Mouse (Mus musculus): Measurements from ENCODE around the gene Nhlrc4. TPM values are rescaled to one million over a fixed set of nuclear protein-coding genes. Genes with fewer than 3 reads are reported as not detected.

Nhlrc4 gene
- polyA plus RNA-seq, 1 experiment from 2014 or later = not detected

GRCm38 (mm10) chr17:25945517-25946155 is 875 bp upstream of the Nhlrc4 start:
- H3K4me3 ChIP-seq (replicated peaks) = no peak overlapping the region
- H3K27ac ChIP-seq (replicated peaks) = no peak overlapping the region
- no peaks in the 10 kb centered on the region for H3K36me3 ChIP-seq
- WGBS = 72% methylated on average over 9 of the region's 9 CpGs
- no peak overlapping the region for H3K9ac ChIP-seq (replicated peaks)
- H3K4me1 ChIP-seq = peaks cover 15% of the 10 kb centered on the region
- H3K27me3 ChIP-seq (replicated peaks) = peaks cover 12% of the 10 kb centered on the region
- H3K9me3 ChIP-seq (replicated peaks) = no peaks in the 10 kb centered on the region
- no peak for ATAC-seq (ENCODE audit: low FRiP score)
- no peak overlapping the region for H3K4me2 ChIP-seq

- Histone ChIP-seq H3K36me3 (no peaks in the 10 kb centered on the region), H3K9me3 (replicated peaks) (no peaks in the 10 kb centered on the region), H3K4me3 (replicated peaks) (no peak overlapping the region), H3K27ac (replicated peaks) (no peak overlapping the region), H3K9ac (replicated peaks) (no peak overlapping the region), H3K4me1 (peaks cover 24% of the 10 kb centered on the region), H3K4me2 (no peak overlapping the region), H3K27me3 (replicated peaks) (no peaks in the 10 kb centered on the region)
- ATAC-seq (ENCODE audit: low FRiP score) = no peak
- WGBS = 83% methylated on average over 9 of the region's 9 CpGs
Observed at GRCm38 (mm10) chr17:25943769-25944168, 992 bp downstream of the Nhlrc4 start.

GRCm38 (mm10) chr17:25943221-25943620 is 1.5 kb downstream of the Nhlrc4 start:
- Histone ChIP-seq H3K9me3 (replicated peaks) (no peaks in the 10 kb centered on the region), H3K27me3 (replicated peaks) (no peaks in the 10 kb centered on the region), H3K4me2 (no peak overlapping the region), H3K4me1 (peaks cover 24% of the 10 kb centered on the region), H3K36me3 (no peaks in the 10 kb centered on the region), H3K9ac (replicated peaks) (no peak overlapping the region), H3K27ac (replicated peaks) (no peak overlapping the region), H3K4me3 (replicated peaks) (no peak overlapping the region)
- 90% methylated on average over 3 of the region's 3 CpGs for WGBS
- ATAC-seq (ENCODE audit: low FRiP score) = no peak

- 90% methylated on average over 2 of the region's 2 CpGs for WGBS
- Histone ChIP-seq H3K36me3 (no peaks in the 10 kb centered on the region), H3K4me1 (peaks cover 24% of the 10 kb centered on the region), H3K27ac (replicated peaks) (no peak overlapping the region), H3K4me3 (replicated peaks) (no peak overlapping the region), H3K9ac (replicated peaks) (no peak overlapping the region), H3K4me2 (peak overlapping the region; percentile 74; the same call in 1 of the 2 replicates), H3K9me3 (replicated peaks) (no peaks in the 10 kb centered on the region), H3K27me3 (replicated peaks) (no peaks in the 10 kb centered on the region)
- ATAC-seq (ENCODE audit: low FRiP score) = no peak
Observed at GRCm38 (mm10) chr17:25942597-25943151, 2.1 kb downstream of the Nhlrc4 start.

GRCm38 (mm10) chr17:25941511-25942241 is 3.1 kb downstream of the Nhlrc4 start:
- Histone ChIP-seq H3K4me3 (replicated peaks) (peak overlapping the region; percentile 74), H3K4me1 (peaks cover 24% of the 10 kb centered on the region), H3K27me3 (replicated peaks) (no peaks in the 10 kb centered on the region), H3K9ac (replicated peaks) (peak overlapping the region; percentile 96), H3K27ac (replicated peaks) (peak overlapping the region; percentile 85), H3K9me3 (replicated peaks) (no peaks in the 10 kb centered on the region), H3K4me2 (peak overlapping the region; percentile 74), H3K36me3 (peaks cover 5% of the 10 kb centered on the region)
- peak; percentile 74; the same call in 1 of the 2 replicates for ATAC-seq (ENCODE audit: low FRiP score)
- 3% methylated on average over 49 of the region's 54 CpGs for WGBS

- no peak overlapping the region for H3K9ac ChIP-seq (replicated peaks)
- WGBS = 85% methylated on average over 1 of the region's 1 CpGs
- ATAC-seq (ENCODE audit: low FRiP score) = no peak
Observed at GRCm38 (mm10) chr17:25934526-25934925, 10.2 kb downstream of the Nhlrc4 start.

GRCm38 (mm10) chr17:25925348-25925747 is 19.4 kb downstream of the Nhlrc4 start:
- H3K4me1 ChIP-seq = peaks cover 6% of the 10 kb centered on the region; the same call in 1 of the 2 replicates
- no peaks in the 10 kb centered on the region for H3K27me3 ChIP-seq (replicated peaks)
- H3K4me2 ChIP-seq = no peak overlapping the region
- no peak overlapping the region for H3K27ac ChIP-seq (replicated peaks)
- 71% methylated on average over 2 of the region's 2 CpGs for WGBS
- ATAC-seq (ENCODE audit: low FRiP score) = no peak
- no peak overlapping the region for H3K9ac ChIP-seq (replicated peaks)
- H3K36me3 ChIP-seq = peaks cover 32% of the 10 kb centered on the region
- H3K9me3 ChIP-seq (replicated peaks) = no peaks in the 10 kb centered on the region
- H3K4me3 ChIP-seq (replicated peaks) = no peak overlapping the region

More at GRCm38 (mm10) chr17:25934526-25934925, 10.2 kb downstream of the Nhlrc4 start:
- no peak overlapping the region; the same call in 1 of the 2 replicates for H3K27ac ChIP-seq (replicated peaks)
- no peaks in the 10 kb centered on the region for H3K27me3 ChIP-seq (replicated peaks)
- H3K4me1 ChIP-seq = no peaks in the 10 kb centered on the region
- H3K36me3 ChIP-seq = peaks cover 62% of the 10 kb centered on the region
- H3K9me3 ChIP-seq (replicated peaks) = no peaks in the 10 kb centered on the region
- H3K4me3 ChIP-seq (replicated peaks) = no peak overlapping the region
- H3K4me2 ChIP-seq = no peak overlapping the region

GRCm38 (mm10) chr17:25922120-25922519 is 22.6 kb downstream of the Nhlrc4 start:
- Histone ChIP-seq H3K36me3 (0 out of 2 replicates have a peak, but pooled peaks cover 7% of the 10 kb centered on the region), H3K27ac (replicated peaks) (no peak overlapping the region), H3K9ac (replicated peaks) (no peak overlapping the region), H3K4me2 (no peak overlapping the region), H3K4me1 (peaks cover 23% of the 10 kb centered on the region), H3K4me3 (replicated peaks) (no peak overlapping the region), H3K27me3 (replicated peaks) (no peaks in the 10 kb centered on the region), H3K9me3 (replicated peaks) (no peaks in the 10 kb centered on the region)
- no peak for ATAC-seq (ENCODE audit: low FRiP score)
- 78% methylated on average over 5 of the region's 5 CpGs for WGBS

GRCm38 (mm10) chr17:25919786-25920642 is 24.7 kb downstream of the Nhlrc4 start:
- no peaks in the 10 kb centered on the region for H3K27me3 ChIP-seq (replicated peaks)
- peak overlapping the region; percentile 71 for H3K4me3 ChIP-seq (replicated peaks)
- H3K36me3 ChIP-seq = peaks cover 6% of the 10 kb centered on the region; the same call in 1 of the 2 replicates
- H3K9me3 ChIP-seq (replicated peaks) = no peaks in the 10 kb centered on the region
- H3K4me2 ChIP-seq = peak overlapping the region; percentile 82
- under 1% methylated on average over 40 of the region's 40 CpGs for WGBS
- peak overlapping the region; percentile 97 for H3K27ac ChIP-seq (replicated peaks)
- H3K9ac ChIP-seq (replicated peaks) = peak overlapping the region; percentile 83
- peak; percentile 98 for ATAC-seq (ENCODE audit: low FRiP score)
- H3K4me1 ChIP-seq = peaks cover 32% of the 10 kb centered on the region

- WGBS = under 1% methylated on average over 59 of the region's 78 CpGs
- H3K27ac ChIP-seq (replicated peaks) = peak within 1 kb of the TSS; percentile 97
- peak; percentile 4; the same call in 1 of the 2 replicates for ATAC-seq (ENCODE audit: low FRiP score)
- H3K9ac ChIP-seq (replicated peaks) = peak within 1 kb of the TSS; percentile 83
- no peaks in the 10 kb centered on the region for H3K27me3 ChIP-seq (replicated peaks)
- H3K4me3 ChIP-seq (replicated peaks) = peak within 1 kb of the TSS; percentile 71
- H3K4me1 ChIP-seq = peaks cover 40% of the 10 kb centered on the region
- no peaks in the 10 kb centered on the region for H3K9me3 ChIP-seq (replicated peaks)
- peak within 1 kb of the TSS; percentile 82 for H3K4me2 ChIP-seq
- peaks cover 6% of the 10 kb centered on the region; the same call in 1 of the 2 replicates for H3K36me3 ChIP-seq
Observed at GRCm38 (mm10) chr17:25919144-25919785, 25.5 kb downstream of the Nhlrc4 start, which contains the start of gene Rab40c. Rab40c (minus strand) TSS chr17:25919727.

Measured in neural tube, embryonic 15.5 days (tissue).